Mouse (Mus musculus) layer of hippocampus, adult 9-11 months (tissue): ENCODE data around the gene Aprt.

Source experiments
- DNase-seq: peaks from one replicate; pipeline ENCODE4 v3.0.0; 2022

The Aprt gene

GRCm38 (mm10) chr8:122526526-122527170 is 50.1 kb downstream of the Aprt start:
- no peak for DNase-seq

GRCm38 (mm10) chr8:122526084-122526483 is 50.6 kb downstream of the Aprt start:
- no peak for DNase-seq

- no peak for DNase-seq
Observed at GRCm38 (mm10) chr8:122525004-122525403, 51.7 kb downstream of the Aprt start.
